Mouse (Mus musculus) brain, embryonic 14.5 days (tissue): Measurements from ENCODE around the gene Tpgs1.

Source experiments
- CTCF ChIP-seq: fragments of 200-500 bp; IDR thresholded peaks from 2 replicates; pipeline ENCODE4 v1.5.1; 2012; ENCODE audit warnings: inconsistent platforms, mild to moderate bottlenecking, moderate library complexity, borderline replicate concordance; ENCODE audit not compliant: insufficient read depth, insufficient read length; ENCODE audit errors: extremely low read depth
- POLR2A ChIP-seq: fragments of 200-500 bp; IDR thresholded peaks from 2 replicates; pipeline ENCODE4 v1.6.1; 2012; ENCODE audit warnings: mild to moderate bottlenecking, inconsistent platforms, borderline replicate concordance; ENCODE audit not compliant: poor library complexity, insufficient read depth, insufficient read length, severe bottlenecking; ENCODE audit errors: extremely low read depth

GRCm38 (mm10) chr10:79688720-79689119 is 19.6 kb downstream of the Tpgs1 start, which contains the start of gene Gzmm:
- TF ChIP-seq CTCF (no peak), POLR2A (no peak)
